22 mouse cellular contexts compared by ENCODE assay signal in the genomic region with DNA sequence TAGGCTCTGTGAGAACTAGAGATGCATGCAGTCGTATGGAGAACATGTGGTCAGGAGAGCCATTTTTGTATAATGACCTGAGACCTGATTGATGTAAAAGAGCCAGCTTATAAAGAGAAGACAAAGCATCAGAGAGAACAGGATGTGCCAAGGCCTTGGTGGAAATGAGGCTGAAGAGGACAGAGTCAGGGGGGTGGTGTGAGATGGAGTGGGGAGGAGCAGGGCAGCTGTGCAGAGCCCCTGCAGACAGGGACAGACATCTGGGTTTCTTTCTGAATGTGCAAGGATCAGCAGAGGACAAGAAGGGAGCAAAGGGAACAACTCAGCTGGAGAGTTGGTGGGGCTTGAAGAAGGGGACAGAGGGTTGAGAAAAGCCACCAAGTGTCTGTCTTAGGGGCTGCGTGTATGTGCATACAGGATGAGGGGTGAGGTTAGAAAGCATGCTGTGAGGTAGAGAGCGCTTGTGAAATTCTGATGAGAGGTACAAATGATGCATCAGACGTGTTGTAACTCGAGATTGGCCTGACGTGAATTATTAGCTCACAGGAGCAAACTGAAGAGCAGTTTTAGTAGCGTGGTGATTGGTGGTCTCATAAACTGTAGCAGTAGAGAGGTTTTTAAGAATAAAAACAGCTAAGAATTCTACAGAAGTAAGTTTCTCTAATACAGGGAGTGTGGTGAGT. TPM values are rescaled to one million over a fixed set of nuclear protein-coding genes. Genes with fewer than 3 reads are reported as not detected.
A peak's percentile ranks its signal among the peaks of the same experiment; 100 is the strongest.
DNase-seq lines count a peak whose midpoint lies in the region; ATAC-seq and TF ChIP-seq lines count a peak whose summit lies in the region.
"Had no signal": no experiment of that assay in that cellular context is flagged by ENCODE, and none has a peak within 500 bp of the region (broad histone marks: within the 10 kb centered on the region; RNA-seq: fewer than 3 reads in every experiment).

No protein-coding gene starts in this region.

- 0 out of 2 replicates have a peak overlapping the region, but pooled peaks have one; percentile 8 for H3K9ac ChIP-seq in heart, embryonic 13.5 days
- no peak overlapping the region for H3K9ac ChIP-seq in lung, embryonic 14.5 days
- H3K9ac ChIP-seq in stomach, embryonic 15.5 days = no peak overlapping the region
- H3K9ac ChIP-seq in stomach, postnatal 0 days (ENCODE audit: low read length) = no peak overlapping the region
- H3K9ac ChIP-seq in intestine, embryonic 15.5 days = no peak overlapping the region
- H3K9ac ChIP-seq in hindbrain, embryonic 14.5 days = no peak overlapping the region
- H3K9ac ChIP-seq: forebrain, embryonic 13.5 days; heart, embryonic 15.5 days had no signal

- no peaks in the 10 kb centered on the region for H3K9me3 ChIP-seq in heart, embryonic 13.5 days
- no peaks in the 10 kb centered on the region for H3K9me3 ChIP-seq in heart, embryonic 10.5 days
- H3K9me3 ChIP-seq in lung, embryonic 14.5 days (ENCODE audit: low read depth, low read length) = no peaks in the 10 kb centered on the region
- H3K9me3 ChIP-seq in stomach, embryonic 15.5 days = no peaks in the 10 kb centered on the region
- no peaks in the 10 kb centered on the region for H3K9me3 ChIP-seq in stomach, postnatal 0 days (ENCODE audit: control insufficient read depth, low read length)
- H3K9me3 ChIP-seq in intestine, embryonic 15.5 days = no peaks in the 10 kb centered on the region
- H3K9me3 ChIP-seq in hindbrain, embryonic 14.5 days (ENCODE audit: control insufficient read depth, low read length) = no peaks in the 10 kb centered on the region
- H3K9me3 ChIP-seq: forebrain, embryonic 13.5 days; G1E; heart, embryonic 15.5 days had no signal

- H3K4me1 ChIP-seq in heart, embryonic 13.5 days = peaks cover 11% of the 10 kb centered on the region; the same call in 1 of the 2 replicates
- peaks cover 5% of the 10 kb centered on the region; the same call in 1 of the 2 replicates for H3K4me1 ChIP-seq in heart, embryonic 10.5 days
- H3K4me1 ChIP-seq in lung, embryonic 14.5 days (ENCODE audit: insufficient read depth) = no peaks in the 10 kb centered on the region
- H3K4me1 ChIP-seq in stomach, embryonic 15.5 days = no peaks in the 10 kb centered on the region; the same call in 1 of the 2 replicates
- H3K4me1 ChIP-seq in stomach, postnatal 0 days (replicated peaks; ENCODE audit: control insufficient read depth, insufficient read depth) = no peaks in the 10 kb centered on the region
- H3K4me1 ChIP-seq in intestine, embryonic 15.5 days (replicated peaks) = peaks cover 7% of the 10 kb centered on the region; the same call in 1 of the 2 replicates
- H3K4me1 ChIP-seq in hindbrain, embryonic 14.5 days (replicated peaks; ENCODE audit: control insufficient read depth, insufficient read depth, low read length) = no peaks in the 10 kb centered on the region
- H3K4me1 ChIP-seq: forebrain, embryonic 13.5 days; heart, embryonic 15.5 days had no signal

- H3K4me2 ChIP-seq in heart, embryonic 13.5 days = no peak overlapping the region
- no peak overlapping the region for H3K4me2 ChIP-seq in lung, embryonic 14.5 days
- no peak overlapping the region for H3K4me2 ChIP-seq in stomach, embryonic 15.5 days
- no peak overlapping the region for H3K4me2 ChIP-seq in stomach, postnatal 0 days (replicated peaks; ENCODE audit: low read depth)
- no peak overlapping the region for H3K4me2 ChIP-seq in intestine, embryonic 15.5 days (replicated peaks)
- H3K4me2 ChIP-seq in hindbrain, embryonic 14.5 days (replicated peaks) = no peak overlapping the region
- H3K4me2 ChIP-seq: forebrain, embryonic 13.5 days; heart, embryonic 15.5 days had no signal

- no peak for TF ChIP-seq EP300 in stomach, postnatal 0 days (optimal IDR thresholded peaks at IDR 0.05)

- TF ChIP-seq CTCF in lung, embryonic 14.5 days (IDR thresholded peaks at IDR 0.05; ENCODE audit: low read depth) = no peak
- TF ChIP-seq CTCF in stomach, postnatal 0 days (IDR thresholded peaks at IDR 0.05; ENCODE audit: low read depth) = no peak

- WGBS in heart, embryonic 13.5 days = 75% methylated on average over 7 of the region's 7 CpGs
- WGBS in heart, embryonic 10.5 days = 80% methylated on average over 7 of the region's 7 CpGs
- 38% methylated on average over 7 of the region's 7 CpGs for whole genome bisulfite sequencing in lung, embryonic 14.5 days
- WGBS in stomach, embryonic 15.5 days = 55% methylated on average over 7 of the region's 7 CpGs
- 57% methylated on average over 7 of the region's 7 CpGs for WGBS in stomach, postnatal 0 days
- WGBS in intestine, embryonic 15.5 days = 61% methylated on average over 7 of the region's 7 CpGs
- 80% methylated on average over 7 of the region's 7 CpGs for WGBS in hindbrain, embryonic 14.5 days

- H3K27me3 ChIP-seq in heart, embryonic 13.5 days (replicated peaks) = no peaks in the 10 kb centered on the region
- H3K27me3 ChIP-seq in heart, embryonic 10.5 days (ENCODE audit: insufficient read depth, poor library complexity, severe bottlenecking) = no peaks in the 10 kb centered on the region
- H3K27me3 ChIP-seq in lung, embryonic 14.5 days (ENCODE audit: insufficient read depth, low read length) = no peaks in the 10 kb centered on the region
- no peaks in the 10 kb centered on the region for H3K27me3 ChIP-seq in stomach, embryonic 15.5 days (replicated peaks)
- no peaks in the 10 kb centered on the region for H3K27me3 ChIP-seq in stomach, postnatal 0 days (ENCODE audit: control insufficient read depth, insufficient read depth, low read length)
- no peaks in the 10 kb centered on the region for H3K27me3 ChIP-seq in intestine, embryonic 15.5 days (replicated peaks)
- H3K27me3 ChIP-seq in hindbrain, embryonic 14.5 days (ENCODE audit: control insufficient read depth, insufficient read depth, low read length) = no peaks in the 10 kb centered on the region
- H3K27me3 ChIP-seq: forebrain, embryonic 13.5 days; heart, embryonic 15.5 days had no signal

- DNase-seq in heart, embryonic 10.5 days (ENCODE audit: low spot score) = no peak
- DNase-seq in lung, embryonic 14.5 days = peak; percentile 44
- DNase-seq in lung, postnatal 14 days = no peak
- no peak for DNase-seq in stomach, postnatal 0 days (ENCODE audit: low spot score)
- no peak for DNase-seq in hindbrain, embryonic 14.5 days (ENCODE audit: low spot score)
- DNase-seq: adrenal gland, postnatal 25 days; cerebellum, adult 18-20 months; cerebellum, postnatal 10 days; gastrocnemius, postnatal 10 days; kidney, adult 8-10 months; kidney, postnatal 4 days; layer of hippocampus, postnatal 36 days; midbrain, embryonic 14.5 days had no signal

- H3K27ac ChIP-seq in heart, embryonic 13.5 days (replicated peaks) = no peak overlapping the region
- no peak overlapping the region for H3K27ac ChIP-seq in heart, embryonic 10.5 days
- H3K27ac ChIP-seq in lung, embryonic 14.5 days (ENCODE audit: low read depth) = no peak overlapping the region
- no peak overlapping the region for H3K27ac ChIP-seq in stomach, embryonic 15.5 days
- no peak overlapping the region for H3K27ac ChIP-seq in stomach, postnatal 0 days (replicated peaks)
- H3K27ac ChIP-seq in intestine, embryonic 15.5 days = no peak overlapping the region
- no peak overlapping the region for H3K27ac ChIP-seq in hindbrain, embryonic 14.5 days
- H3K27ac ChIP-seq: forebrain, embryonic 13.5 days; heart, embryonic 15.5 days; hindbrain, postnatal 0 days; kidney, postnatal 0 days had no signal

- ATAC-seq in heart, embryonic 13.5 days (ENCODE audit: extremely low read depth, insufficient number of reproducible peaks, low FRiP score, low TSS enrichment) = no peak
- ATAC-seq in lung, embryonic 14.5 days (ENCODE audit: insufficient read depth) = peak; percentile 84
- ATAC-seq in stomach, embryonic 15.5 days (ENCODE audit: insufficient read depth, low FRiP score, low read depth) = 0 out of 2 replicates have a peak, but pooled peaks have one; percentile 14
- no peak for ATAC-seq in stomach, postnatal 0 days (ENCODE audit: low FRiP score, low TSS enrichment)
- ATAC-seq in intestine, embryonic 15.5 days = no peak
- no peak for ATAC-seq in hindbrain, embryonic 14.5 days (ENCODE audit: low FRiP score)
- ATAC-seq: forebrain, embryonic 13.5 days; hindbrain, postnatal 0 days; intestine, embryonic 16.5 days had no signal

- no peaks in the 10 kb centered on the region for H3K36me3 ChIP-seq in heart, embryonic 13.5 days
- H3K36me3 ChIP-seq in heart, embryonic 10.5 days = no peaks in the 10 kb centered on the region
- H3K36me3 ChIP-seq in lung, embryonic 14.5 days (ENCODE audit: insufficient read depth) = no peaks in the 10 kb centered on the region
- H3K36me3 ChIP-seq in stomach, embryonic 15.5 days = no peaks in the 10 kb centered on the region
- no peaks in the 10 kb centered on the region for H3K36me3 ChIP-seq in stomach, postnatal 0 days (ENCODE audit: control insufficient read depth, insufficient read depth, low read length)
- no peaks in the 10 kb centered on the region for H3K36me3 ChIP-seq in intestine, embryonic 15.5 days
- no peaks in the 10 kb centered on the region for H3K36me3 ChIP-seq in hindbrain, embryonic 14.5 days (replicated peaks; ENCODE audit: control insufficient read depth, insufficient read depth)
- H3K36me3 ChIP-seq: heart, embryonic 15.5 days had no signal

- no peak overlapping the region for H3K4me3 ChIP-seq in heart, embryonic 13.5 days
- H3K4me3 ChIP-seq in heart, embryonic 10.5 days = no peak overlapping the region
- H3K4me3 ChIP-seq in lung, embryonic 14.5 days (ENCODE audit: low read depth, low read length) = no peak overlapping the region
- no peak overlapping the region for H3K4me3 ChIP-seq in stomach, embryonic 15.5 days (replicated peaks)
- no peak overlapping the region for H3K4me3 ChIP-seq in stomach, postnatal 0 days (ENCODE audit: low read depth, low read length)
- no peak overlapping the region for H3K4me3 ChIP-seq in intestine, embryonic 15.5 days (replicated peaks)
- no peak overlapping the region for H3K4me3 ChIP-seq in hindbrain, embryonic 14.5 days (replicated peaks; ENCODE audit: low read length)
- H3K4me3 ChIP-seq: forebrain, embryonic 13.5 days; heart, embryonic 15.5 days had no signal

RNA-seq across cellular contexts. Expression of gene Scap, which starts 12.1 kb away (rescaled TPM):
- 18.2 and 19.9 TPM in 2 replicates for polyA plus RNA-seq in heart, embryonic 13.5 days (2015; fragmentation: Nextera tagmentation; extraction: Ambion mirVana)
- 27.9 and 30.7 TPM in 2 replicates for polyA plus RNA-seq in heart, embryonic 10.5 days (2016; fragmentation: Nextera tagmentation; extraction: Ambion mirVana)
- polyA plus RNA-seq in lung, embryonic 14.5 days (2014; fragmentation: Nextera tagmentation; extraction: Ambion mirVana) = 29.4 and 32.1 TPM in 2 replicates
- polyA plus RNA-seq in stomach, embryonic 15.5 days (2015; fragmentation: Nextera tagmentation; extraction: Ambion mirVana) = 38.1 and 38.5 TPM in 2 replicates
- polyA plus RNA-seq in stomach, postnatal 0 days (2015; fragmentation: Nextera tagmentation; extraction: Ambion mirVana) = 31.6 and 32.9 TPM in 2 replicates
- polyA plus RNA-seq in intestine, embryonic 15.5 days (2015; fragmentation: Nextera tagmentation; extraction: Ambion mirVana) = 29.7 and 31.4 TPM in 2 replicates
- polyA plus RNA-seq in hindbrain, embryonic 14.5 days (2014; fragmentation: Nextera tagmentation; extraction: Ambion mirVana) = 53.5 and 54.6 TPM in 2 replicates

RNA-seq across cellular contexts. Expression of gene Elp6, which starts 40.2 kb away (rescaled TPM):
- polyA plus RNA-seq in heart, embryonic 13.5 days (2015; fragmentation: Nextera tagmentation; extraction: Ambion mirVana) = 17.2 and 17.6 TPM in 2 replicates
- polyA plus RNA-seq in heart, embryonic 10.5 days (2016; fragmentation: Nextera tagmentation; extraction: Ambion mirVana) = 22.1 and 32.3 TPM in 2 replicates
- polyA plus RNA-seq in lung, embryonic 14.5 days (2014; fragmentation: Nextera tagmentation; extraction: Ambion mirVana) = 29.8 and 30.8 TPM in 2 replicates
- 21.0 and 22.8 TPM in 2 replicates for polyA plus RNA-seq in stomach, embryonic 15.5 days (2015; fragmentation: Nextera tagmentation; extraction: Ambion mirVana)
- 10.1 and 11.6 TPM in 2 replicates for polyA plus RNA-seq in stomach, postnatal 0 days (2015; fragmentation: Nextera tagmentation; extraction: Ambion mirVana)
- polyA plus RNA-seq in intestine, embryonic 15.5 days (2015; fragmentation: Nextera tagmentation; extraction: Ambion mirVana) = 22.0 and 22.3 TPM in 2 replicates
- polyA plus RNA-seq in hindbrain, embryonic 14.5 days (2014; fragmentation: Nextera tagmentation; extraction: Ambion mirVana) = 35.9 TPM in 2 replicates

Comparison
In these comparisons a context has a peak if more than half of its experiments do, and no peak if none do; other contexts are left out.
1. ATAC-seq: peak in lung, embryonic 14.5 days (single experiment) and stomach, embryonic 15.5 days (single experiment); none in heart, embryonic 13.5 days (single experiment), stomach, postnatal 0 days (single experiment), intestine, embryonic 15.5 days (single experiment) and hindbrain, embryonic 14.5 days (single experiment).